Mouse (Mus musculus) intestine, postnatal 0 days (tissue): Measurements from ENCODE around the gene Neu2. TPM values are rescaled to one million over a fixed set of nuclear protein-coding genes. Genes with fewer than 3 reads are reported as not detected.

Experiments
- ATAC-seq: fragments of 200-750 bp; cut with Nextera tagmentation; 2 replicates; pipeline ENCODE4 v1.8.0; 2017; ENCODE audit warnings: mild to moderate bottlenecking, moderate TSS enrichment, moderate library complexity
- H3K27ac ChIP-seq: fragments of 300-500 bp; sonication (generic); 2 replicates; pipeline ENCODE4 v1.5.1; 2014; ENCODE audit warnings: mild to moderate bottlenecking, low read depth, low read length, moderate library complexity
- H3K27me3 ChIP-seq: fragments of 300-500 bp; sonication (generic); replicated peaks from 2 replicates; pipeline ENCODE4 v1.6.1; 2014; ENCODE audit warnings: low read length, mixed read lengths; ENCODE audit not compliant: control insufficient read depth, insufficient read depth
- H3K36me3 ChIP-seq: fragments of 300-500 bp; sonication (generic); 2 replicates; pipeline ENCODE4 v1.6.1; 2014; ENCODE audit warnings: mild to moderate bottlenecking, moderate library complexity; ENCODE audit not compliant: control insufficient read depth, insufficient read depth
- H3K4me1 ChIP-seq: fragments of 300-500 bp; sonication (generic); replicated peaks from 2 replicates; pipeline ENCODE4 v1.6.1; 2014; ENCODE audit warnings: antibody characterized with exemption, low read length, mixed read lengths; ENCODE audit not compliant: control insufficient read depth, insufficient read depth
- H3K4me2 ChIP-seq: fragments of 300-500 bp; sonication (generic); replicated peaks from 2 replicates; pipeline ENCODE4 v1.6.1; 2014; ENCODE audit warnings: low read depth, mild to moderate bottlenecking, moderate library complexity
- H3K4me3 ChIP-seq: fragments of 300-500 bp; sonication (generic); 2 replicates; pipeline ENCODE4 v1.5.1; 2014; ENCODE audit warnings: low read depth, low read length
- H3K9ac ChIP-seq: fragments of 300-500 bp; sonication (generic); 2 replicates; pipeline ENCODE4 v1.6.1; 2014; ENCODE audit warnings: mild to moderate bottlenecking, low read depth, low read length
- H3K9me3 ChIP-seq: fragments of 300-500 bp; sonication (generic); 2 replicates; pipeline ENCODE4 v1.6.1; 2016; ENCODE audit warnings: mixed run types; ENCODE audit not compliant: control insufficient read depth
- CTCF ChIP-seq: sonication (generic); IDR thresholded peaks from 2 replicates; pipeline ENCODE4 v1.5.1; 2016; ENCODE audit warnings: low read depth, mild to moderate bottlenecking, control low read depth, antibody characterized with exemption, moderate library complexity
- WGBS: fragments of 180-500 bp; shearing (Covaris S2); extraction: QIAGEN DNeasy Blood & Tissue Kit; methylation state at CpG from one replicate; pipeline ENCODE4 v1.1.7; 2014; 5-methylcytosine and 5-hydroxymethylcytosine counted together
- polyA plus RNA-seq: library from polyadenylated mRNA; unstranded; fragments of >200 nt; fragmentation: Nextera tagmentation; extraction: Ambion mirVana; gene quantifications from 2 replicates; pipeline ENCODE4 v1.2.1, GENCODE M21; 2015

Gene Neu2
- polyA plus RNA-seq, 1 experiment from 2014 or later = 3.3 TPM

DNA sequence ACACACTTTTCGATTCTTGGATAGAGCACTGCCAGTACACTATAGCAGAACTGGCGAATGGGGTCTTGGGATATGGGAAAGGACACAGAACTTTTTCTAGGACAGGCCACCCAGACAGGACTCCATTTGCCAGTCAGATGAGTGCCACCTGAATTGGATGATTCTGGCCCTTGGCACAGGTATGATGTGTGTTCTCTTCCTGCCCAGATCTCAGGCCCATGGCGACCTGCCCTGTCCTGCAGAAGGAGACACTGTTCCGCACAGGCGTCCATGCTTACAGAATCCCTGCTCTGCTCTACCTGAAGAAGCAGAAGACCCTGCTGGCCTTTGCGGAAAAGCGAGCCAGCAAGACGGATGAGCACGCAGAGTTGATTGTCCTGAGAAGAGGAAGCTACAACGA, 85.0 kb downstream of the Neu2 start:
- TF ChIP-seq CTCF = no peak
- Histone ChIP-seq H3K4me1 (no peaks in the 10 kb centered on the region), H3K36me3 (no peaks in the 10 kb centered on the region), H3K27me3 (no peaks in the 10 kb centered on the region), H3K27ac (no peak overlapping the region), H3K9ac (no peak overlapping the region), H3K4me2 (no peak overlapping the region), H3K4me3 (no peak overlapping the region), H3K9me3 (no peaks in the 10 kb centered on the region)
- 92% methylated on average over 10 of the region's 10 CpGs for WGBS
- no peak for ATAC-seq

DNA sequence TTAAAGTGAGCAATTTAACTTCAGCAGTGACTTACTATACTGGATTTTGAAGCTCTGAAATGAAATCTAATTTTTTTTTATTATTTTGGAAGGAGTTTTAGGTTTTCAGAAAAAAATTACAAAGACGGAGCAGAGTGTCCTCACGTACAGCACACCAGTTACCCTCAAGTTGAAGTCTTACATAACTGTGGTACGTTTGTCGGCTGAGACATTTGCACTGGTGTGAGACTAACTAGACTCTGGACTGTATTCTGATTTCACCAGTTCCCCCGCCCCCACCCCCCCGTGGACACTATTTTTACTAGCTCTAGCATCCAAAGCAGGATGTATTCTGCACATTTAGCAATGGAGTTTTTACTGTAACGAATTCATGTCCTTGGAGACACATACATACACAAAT, 90.8 kb downstream of the Neu2 start:
- H3K4me2 ChIP-seq = no peak overlapping the region
- no peaks in the 10 kb centered on the region for H3K9me3 ChIP-seq
- no peak for TF ChIP-seq CTCF
- no peaks in the 10 kb centered on the region for H3K4me1 ChIP-seq
- H3K4me3 ChIP-seq = no peak overlapping the region
- H3K36me3 ChIP-seq = no peaks in the 10 kb centered on the region
- 73% methylated on average over 7 of the region's 7 CpGs for WGBS
- no peak for ATAC-seq
- no peak overlapping the region for H3K27ac ChIP-seq
- no peak overlapping the region for H3K9ac ChIP-seq
- H3K27me3 ChIP-seq = no peaks in the 10 kb centered on the region

DNA sequence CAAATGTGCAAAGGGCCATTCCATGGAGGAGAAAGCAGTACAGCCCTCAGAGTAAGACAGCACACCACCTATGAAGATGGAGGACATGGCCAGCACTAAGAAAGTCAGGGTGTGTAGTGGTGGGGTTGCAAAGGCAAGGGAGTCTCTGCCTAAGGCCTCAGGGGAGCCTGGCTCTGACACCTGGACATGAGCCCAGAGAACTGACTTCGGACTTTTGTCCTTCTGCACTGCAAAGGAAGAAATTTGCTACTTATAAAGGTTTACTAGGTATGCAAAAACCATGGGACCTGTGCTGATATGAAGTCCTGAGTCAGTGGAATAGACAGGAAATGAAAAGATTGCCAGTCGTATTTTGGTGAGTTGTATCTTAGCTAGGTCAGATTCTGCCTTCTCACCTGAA, 92.1 kb downstream of the Neu2 start:
- no peak overlapping the region for H3K4me3 ChIP-seq
- no peak overlapping the region for H3K4me2 ChIP-seq
- no peaks in the 10 kb centered on the region for H3K36me3 ChIP-seq
- H3K9me3 ChIP-seq = no peaks in the 10 kb centered on the region
- no peak for ATAC-seq
- no peaks in the 10 kb centered on the region for H3K4me1 ChIP-seq
- no peak overlapping the region for H3K27ac ChIP-seq
- no peak overlapping the region for H3K9ac ChIP-seq
- 48% methylated on average over 2 of the region's 2 CpGs for WGBS
- H3K27me3 ChIP-seq = no peaks in the 10 kb centered on the region
- no peak for TF ChIP-seq CTCF

DNA sequence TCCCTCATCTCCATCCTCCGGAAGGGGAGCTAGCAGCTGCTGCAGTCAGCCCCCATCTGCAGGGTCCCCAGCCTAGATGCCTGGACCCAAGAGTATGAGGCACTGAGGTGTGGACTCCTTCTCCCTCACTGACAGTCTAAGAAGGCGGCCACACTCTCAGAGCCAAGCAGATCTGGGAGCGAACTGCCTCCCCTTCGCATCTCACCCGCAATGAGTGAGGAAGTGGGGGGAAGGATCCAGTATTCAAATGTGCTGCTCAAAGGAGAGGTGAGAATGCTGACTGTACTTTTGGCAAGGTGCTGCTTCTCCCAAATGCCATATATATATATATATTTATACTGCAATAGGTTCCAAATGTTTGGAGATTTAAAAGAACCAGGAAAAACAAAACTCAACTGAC, 93.7 kb downstream of the Neu2 start:
- no peak for ATAC-seq
- Histone ChIP-seq H3K27me3 (no peaks in the 10 kb centered on the region), H3K36me3 (no peaks in the 10 kb centered on the region), H3K9me3 (no peaks in the 10 kb centered on the region), H3K4me3 (no peak overlapping the region), H3K4me1 (no peaks in the 10 kb centered on the region), H3K9ac (no peak overlapping the region), H3K4me2 (no peak overlapping the region), H3K27ac (no peak overlapping the region)
- TF ChIP-seq CTCF = no peak
- 88% methylated on average over 5 of the region's 5 CpGs for WGBS

DNA sequence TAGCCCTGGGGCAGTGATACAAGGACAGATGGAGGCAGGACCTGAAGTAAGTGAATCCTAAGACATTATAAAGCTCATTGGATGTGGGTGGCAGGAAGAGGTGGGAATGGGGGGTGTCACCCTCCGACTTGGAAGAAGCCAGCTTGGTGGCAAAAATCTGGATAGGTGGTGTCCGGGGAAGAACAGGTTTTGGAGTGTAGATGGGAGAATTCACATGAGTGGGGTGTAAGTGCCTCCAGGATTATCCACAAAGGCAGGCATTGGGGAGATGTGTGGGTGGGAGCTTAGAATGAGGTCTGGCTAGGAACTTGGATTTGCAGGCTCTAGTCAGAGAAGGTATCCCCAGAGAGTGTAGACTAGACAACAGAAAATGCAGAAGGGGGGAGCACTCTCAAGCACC, 95.6 kb downstream of the Neu2 start:
- WGBS = 82% methylated on average over 2 of the region's 2 CpGs
- no peak for TF ChIP-seq CTCF
- no peak overlapping the region for H3K27ac ChIP-seq
- no peaks in the 10 kb centered on the region for H3K36me3 ChIP-seq
- no peak overlapping the region for H3K4me2 ChIP-seq
- H3K27me3 ChIP-seq = no peaks in the 10 kb centered on the region
- no peaks in the 10 kb centered on the region for H3K9me3 ChIP-seq
- no peak for ATAC-seq
- no peak overlapping the region for H3K4me3 ChIP-seq
- H3K9ac ChIP-seq = no peak overlapping the region
- no peaks in the 10 kb centered on the region for H3K4me1 ChIP-seq

DNA sequence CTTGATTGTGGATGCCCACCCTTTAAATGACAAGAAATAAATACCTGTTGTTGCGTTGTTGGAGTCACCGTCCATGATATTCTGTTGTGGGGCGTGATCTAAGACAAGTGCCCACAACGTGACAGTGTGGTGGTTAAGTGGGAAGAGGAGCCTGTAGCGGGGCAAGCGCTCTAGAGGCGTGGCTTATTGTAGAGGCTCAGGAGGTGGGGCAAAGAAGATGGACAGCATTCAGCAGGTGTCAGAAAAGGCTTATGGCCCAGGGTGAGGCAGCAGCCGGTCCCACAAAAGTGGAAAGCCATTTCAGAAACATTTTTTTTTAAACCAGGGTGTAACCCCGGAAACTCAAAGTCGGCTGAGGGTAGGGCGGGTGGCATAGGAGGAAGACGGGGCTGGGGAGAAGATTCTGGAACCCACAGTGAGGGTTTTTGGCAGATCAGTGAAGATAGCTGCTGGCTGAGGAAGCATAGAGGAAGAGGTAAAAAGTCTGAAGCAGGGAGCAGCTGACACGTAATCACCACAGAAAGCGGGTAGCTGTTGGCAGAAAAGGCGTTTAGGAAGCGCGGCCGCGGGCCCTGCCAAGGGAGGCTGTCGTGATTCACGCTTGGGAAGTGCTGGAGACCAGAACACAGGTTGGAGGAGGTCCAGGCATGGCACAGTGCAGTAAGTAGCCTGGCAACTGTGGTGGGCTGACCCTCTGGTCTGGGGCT, 97.8 kb downstream of the Neu2 start:
- H3K4me2 ChIP-seq = no peak overlapping the region
- no peaks in the 10 kb centered on the region for H3K36me3 ChIP-seq
- 77% methylated on average over 21 of the region's 21 CpGs for WGBS
- H3K9ac ChIP-seq = no peak overlapping the region
- no peak overlapping the region for H3K4me3 ChIP-seq
- TF ChIP-seq CTCF = no peak
- H3K27me3 ChIP-seq = no peaks in the 10 kb centered on the region
- H3K9me3 ChIP-seq = no peaks in the 10 kb centered on the region
- no peaks in the 10 kb centered on the region for H3K4me1 ChIP-seq
- ATAC-seq = no peak
- no peak overlapping the region for H3K27ac ChIP-seq
